Mouse (Mus musculus) midbrain, postnatal 0 days (tissue): ENCODE data around the gene Epha10. TPM values are rescaled to one million over a fixed set of nuclear protein-coding genes. Genes with fewer than 3 reads are reported as not detected.

Experiments
- ATAC-seq: fragments of 200-750 bp; cut with Nextera tagmentation; 2 replicates; pipeline ENCODE4 v1.8.0; 2017; ENCODE audit warnings: moderate number of reproducible peaks, mild to moderate bottlenecking, moderate TSS enrichment, moderate library complexity; ENCODE audit not compliant: low FRiP score
- DNase-seq: peaks from one replicate; pipeline ENCODE4 v3.0.0-alpha.2; 2015; ENCODE audit warnings: low spot score
- H3K27ac ChIP-seq: fragments of 300-500 bp; sonication (generic); 2 replicates; pipeline ENCODE4 v1.5.1; 2014; ENCODE audit warnings: low read depth, mild to moderate bottlenecking, low read length, mixed read lengths
- H3K27me3 ChIP-seq: fragments of 300-500 bp; sonication (generic); 2 replicates; pipeline ENCODE4 v1.6.1; 2014; ENCODE audit warnings: low read length, control low read depth, mixed read lengths; ENCODE audit not compliant: insufficient read depth
- H3K36me3 ChIP-seq: fragments of 300-500 bp; sonication (generic); 2 replicates; pipeline ENCODE4 v1.6.1; 2014; ENCODE audit warnings: low read length, control low read depth, mixed read lengths; ENCODE audit not compliant: insufficient read depth
- H3K4me1 ChIP-seq: fragments of 300-500 bp; sonication (generic); 2 replicates; pipeline ENCODE4 v1.6.1; 2014; ENCODE audit warnings: mild to moderate bottlenecking, control low read depth, antibody characterized with exemption, low read length, mixed read lengths; ENCODE audit not compliant: insufficient read depth
- H3K4me2 ChIP-seq: fragments of 300-500 bp; sonication (generic); 2 replicates; pipeline ENCODE4 v1.6.1; 2014; ENCODE audit warnings: low read depth, mild to moderate bottlenecking, low read length, mixed read lengths; ENCODE audit not compliant: poor library complexity, severe bottlenecking
- H3K4me3 ChIP-seq: fragments of 300-500 bp; sonication (generic); 2 replicates; pipeline ENCODE4 v1.5.1; 2014; ENCODE audit warnings: low read depth, mild to moderate bottlenecking, low read length, moderate library complexity
- H3K9ac ChIP-seq: fragments of 300-500 bp; sonication (generic); replicated peaks from 2 replicates; pipeline ENCODE4 v1.6.1; 2014; ENCODE audit warnings: mild to moderate bottlenecking, low read length, moderate library complexity, mixed read lengths; ENCODE audit not compliant: poor library complexity, severe bottlenecking
- H3K9me3 ChIP-seq: fragments of 300-500 bp; sonication (generic); 2 replicates; pipeline ENCODE4 v1.6.1; 2016; ENCODE audit warnings: low read length, control low read depth
- CTCF ChIP-seq: IDR thresholded peaks from 2 replicates; pipeline ENCODE4 v1.5.1; 2016; ENCODE audit warnings: antibody characterized with exemption, mild to moderate bottlenecking
- WGBS: fragments of 180-500 bp; shearing (Covaris S2); extraction: QIAGEN DNeasy Blood & Tissue Kit; methylation state at CpG from one replicate; pipeline ENCODE4 v1.1.7; 2014; 5-methylcytosine and 5-hydroxymethylcytosine counted together
- polyA plus RNA-seq: library from polyadenylated mRNA; unstranded; fragments of >200 nt; fragmentation: Nextera tagmentation; extraction: Ambion mirVana; gene quantifications from 2 replicates; pipeline ENCODE4 v1.2.1, GENCODE M21; 2015
- total RNA-seq: library from RNA; depleted of rRNA; stranded (reverse); fragments of >200 nt; gene quantifications from 2 replicates; pipeline ENCODE4 v1.2.3, GENCODE M21; 2014; rRNA removed

Gene Epha10
- 43.4 and 50.1 TPM in 2 replicates for total RNA-seq
- polyA plus RNA-seq: 14.8 and 15.3 TPM in 2 replicates

GRCm38 (mm10) chr4:124880599-124880998 is at the start of gene Epha10:
Epha10 (plus strand) TSS chr4:124880899.
- 2% methylated on average over 11 of the region's 11 CpGs for WGBS
- Histone ChIP-seq H3K36me3 (0 out of 2 replicates have a peak, but pooled peaks cover under 1% of the 10 kb centered on the region), H3K4me3 (peak within 1 kb of the TSS; percentile 53), H3K9ac (peak within 1 kb of the TSS; percentile 60), H3K4me2 (peak within 1 kb of the TSS; percentile 53), H3K9me3 (0 out of 2 replicates have a peak, but pooled peaks cover 3% of the 10 kb centered on the region), H3K4me1 (no peaks in the 10 kb centered on the region; the same call in 1 of the 2 replicates), H3K27ac (peak within 1 kb of the TSS; percentile 77), H3K27me3 (no peaks in the 10 kb centered on the region)
- no peak for ATAC-seq
- no peak for DNase-seq
- TF ChIP-seq CTCF: no peak

DNA sequence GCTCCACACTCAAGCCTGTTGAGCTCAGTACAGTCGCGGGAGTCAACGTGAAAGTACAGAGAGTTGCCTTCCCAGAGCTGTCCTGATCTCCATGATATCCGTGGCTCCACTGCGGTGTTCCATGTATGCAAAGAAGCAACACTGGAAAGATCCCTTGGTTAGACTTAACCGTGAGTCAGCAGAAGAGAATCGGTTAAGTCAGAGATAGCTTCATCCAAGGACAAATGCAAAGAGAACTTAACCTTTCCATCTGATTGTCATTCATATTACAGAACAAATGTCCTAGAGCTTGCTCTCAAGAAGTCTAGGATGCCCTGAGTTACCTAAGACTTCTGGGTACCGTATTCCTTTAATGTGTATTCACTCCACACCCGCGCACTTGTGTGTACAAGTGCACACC is 47.9 kb upstream of the Epha10 start:
- WGBS: 97% methylated on average over 10 of the region's 10 CpGs
- H3K36me3 ChIP-seq: peaks cover 33% of the 10 kb centered on the region
- TF ChIP-seq CTCF: no peak
- H3K27me3 ChIP-seq: no peaks in the 10 kb centered on the region
- H3K4me2 ChIP-seq: no peak overlapping the region
- DNase-seq (no peak), ATAC-seq (no peak)
- no peak overlapping the region for H3K27ac ChIP-seq
- H3K4me3 ChIP-seq: no peak overlapping the region
- no peak overlapping the region for H3K9ac ChIP-seq
- no peaks in the 10 kb centered on the region for H3K4me1 ChIP-seq
- no peaks in the 10 kb centered on the region for H3K9me3 ChIP-seq

GRCm38 (mm10) chr4:124838035-124838700 is 42.5 kb upstream of the Epha10 start:
- Histone ChIP-seq H3K4me1 (no peaks in the 10 kb centered on the region), H3K9me3 (no peaks in the 10 kb centered on the region), H3K4me3 (no peak overlapping the region), H3K4me2 (no peak overlapping the region), H3K27ac (no peak overlapping the region), H3K27me3 (no peaks in the 10 kb centered on the region), H3K36me3 (peaks cover 36% of the 10 kb centered on the region), H3K9ac (no peak overlapping the region)
- DNase-seq (peak; percentile 36), ATAC-seq (no peak)
- WGBS: 85% methylated on average over 14 of the region's 14 CpGs
- no peak for TF ChIP-seq CTCF

GRCm38 (mm10) chr4:124840998-124841397 is 39.7 kb upstream of the Epha10 start:
- Histone ChIP-seq H3K4me3 (no peak overlapping the region), H3K36me3 (peaks cover 38% of the 10 kb centered on the region), H3K4me2 (no peak overlapping the region), H3K9me3 (no peaks in the 10 kb centered on the region), H3K27me3 (no peaks in the 10 kb centered on the region), H3K9ac (no peak overlapping the region), H3K4me1 (no peaks in the 10 kb centered on the region), H3K27ac (no peak overlapping the region)
- no peak for DNase-seq
- WGBS: 100% methylated on average over 1 of the region's 1 CpGs
- TF ChIP-seq CTCF: peak; percentile 43
- no peak for ATAC-seq

- ATAC-seq (peak; percentile 48; the same call in 1 of the 2 replicates), DNase-seq (peak; percentile 30)
- no peaks in the 10 kb centered on the region for H3K9me3 ChIP-seq
- no peak overlapping the region for H3K4me3 ChIP-seq
- no peak overlapping the region for H3K4me2 ChIP-seq
- no peak overlapping the region for H3K27ac ChIP-seq
- H3K4me1 ChIP-seq: 0 out of 2 replicates have a peak, but pooled peaks cover 2% of the 10 kb centered on the region
- no peaks in the 10 kb centered on the region for H3K27me3 ChIP-seq
- peaks cover 27% of the 10 kb centered on the region for H3K36me3 ChIP-seq
- peak; percentile 80 for TF ChIP-seq CTCF
- no peak overlapping the region for H3K9ac ChIP-seq
- WGBS: 53% methylated on average over 11 of the region's 11 CpGs
Observed at GRCm38 (mm10) chr4:124843493-124843892, 37.2 kb upstream of the Epha10 start.

DNA sequence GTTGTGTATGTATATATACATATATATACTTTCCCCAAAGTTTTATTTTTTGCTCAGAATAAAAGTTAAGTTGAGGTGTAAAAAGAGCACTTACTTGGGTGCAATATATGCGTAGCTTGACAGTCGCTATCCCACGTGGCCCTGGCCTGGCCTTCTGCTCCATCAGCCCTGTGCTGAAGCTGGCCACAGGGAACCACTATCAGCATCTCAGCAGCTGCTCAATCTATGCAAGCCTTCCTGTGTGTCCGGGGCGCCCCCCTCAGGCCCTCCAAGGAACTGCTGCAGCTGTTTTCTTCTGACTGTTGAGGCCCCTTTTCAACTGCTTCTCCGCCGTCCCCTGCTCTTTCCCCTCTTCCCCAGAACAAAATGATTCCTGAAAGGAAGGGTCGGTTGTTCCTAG is 33.1 kb upstream of the Epha10 start:
- Histone ChIP-seq H3K4me1 (peaks cover 13% of the 10 kb centered on the region), H3K9me3 (no peaks in the 10 kb centered on the region), H3K9ac (no peak overlapping the region), H3K36me3 (peaks cover 12% of the 10 kb centered on the region), H3K27me3 (no peaks in the 10 kb centered on the region), H3K4me3 (no peak overlapping the region), H3K27ac (no peak overlapping the region; the same call in 1 of the 2 replicates), H3K4me2 (no peak overlapping the region)
- DNase-seq (peak; percentile 85), ATAC-seq (no peak)
- peak; percentile 88 for TF ChIP-seq CTCF
- WGBS: 4% methylated on average over 8 of the region's 8 CpGs
